Mouse (Mus musculus) spleen, postnatal 36 days (tissue): ENCODE measurements at regions not wholly inside any gene's neighbourhood (a gene's known extent, or its start where the extent isn't known, plus 50 kb on each side); places are given as distances from the start of the nearest gene placed in this dataset.

Experiments
- DNase-seq, 2 experiments: peaks; one replicate each; pipeline ENCODE4 v3.0.0; 2022; ENCODE audit warnings: low spot score in 2 of 2, mixed read lengths in 1 of 2

DNA sequence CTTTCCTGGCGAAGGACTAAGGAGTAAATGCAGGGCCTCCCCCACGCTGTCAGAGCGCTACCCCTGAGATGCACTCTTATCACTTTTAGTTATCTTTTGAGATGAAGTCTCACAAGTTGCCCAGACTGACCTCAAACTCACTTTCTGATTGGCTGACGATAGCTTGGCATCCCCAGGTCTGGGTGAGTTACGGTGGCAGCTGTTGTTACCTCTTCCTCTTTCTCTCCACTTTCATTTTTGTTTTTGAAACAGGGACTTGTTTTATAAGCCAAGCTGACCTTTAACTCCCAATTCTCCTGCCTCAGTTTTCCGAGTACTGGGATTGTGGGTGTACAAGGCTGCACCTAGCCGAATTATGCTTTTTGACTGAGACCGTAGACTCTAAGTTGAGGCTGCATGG, 53.0 kb upstream of the Tcf7l2 start:
- peak; percentile 39 to 47 for DNase-seq

DNA sequence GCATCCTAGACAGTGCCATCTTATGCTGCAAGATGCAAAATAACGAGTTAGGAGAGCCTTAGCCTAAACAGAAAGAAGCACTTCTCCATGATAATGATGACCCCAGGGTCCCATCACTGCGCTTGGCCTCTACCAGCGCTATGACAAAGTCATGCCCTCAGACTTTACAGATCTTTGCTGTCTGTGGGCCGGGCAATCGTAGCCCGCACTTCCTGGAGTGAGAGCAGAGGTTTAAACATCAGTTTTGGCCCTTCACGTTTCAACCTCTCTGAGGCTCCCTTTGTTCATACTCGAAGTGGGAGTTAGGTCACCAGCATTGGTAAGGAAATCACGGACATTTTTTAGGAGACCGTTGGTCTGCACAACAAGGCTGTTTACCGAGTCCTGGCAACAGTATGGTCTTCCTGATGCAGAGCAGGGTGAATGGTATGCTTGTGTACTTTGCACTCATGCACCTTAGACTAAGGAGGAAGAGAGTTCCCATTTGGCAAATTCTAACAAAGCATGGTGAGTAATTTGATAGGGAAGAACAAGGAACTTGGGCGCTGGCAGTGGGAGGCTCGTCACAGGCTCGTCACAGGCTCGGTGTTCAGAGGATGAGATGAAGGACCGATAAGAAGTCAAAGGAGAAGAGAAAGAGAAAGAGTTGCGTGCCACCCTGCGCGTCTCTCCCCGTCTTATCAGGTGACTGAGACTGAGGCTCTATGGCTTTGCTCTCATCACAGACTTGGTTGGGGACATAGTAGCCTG, 52.2 kb upstream of the Tcf7l2 start:
- no peak for DNase-seq
